Mouse (Mus musculus) bone marrow, adult 2 months (tissue): ENCODE data around the gene 2610318N02Rik. TPM values are rescaled to one million over a fixed set of nuclear protein-coding genes. Genes with fewer than 3 reads are reported as not detected.

Experiments
- H3K27ac ChIP-seq: fragments of 200-500 bp; 2 replicates; pipeline ENCODE4 v1.5.1; 2012; ENCODE audit warnings: low read depth, mild to moderate bottlenecking, control low read depth, inconsistent platforms, low read length; ENCODE audit not compliant: control insufficient read depth, poor library complexity, insufficient read depth
- H3K4me1 ChIP-seq: fragments of 200-500 bp; 2 replicates; pipeline ENCODE4 v1.6.1; 2011; ENCODE audit warnings: low read length; ENCODE audit not compliant: control insufficient read depth, insufficient read depth
- H3K4me3 ChIP-seq: fragments of 200-500 bp; replicated peaks from 2 replicates; pipeline ENCODE3; 2011; ENCODE audit warnings: mild to moderate bottlenecking, low read depth, low read length, control low read depth; ENCODE audit not compliant: control insufficient read depth
- CTCF ChIP-seq: fragments of 200-500 bp; IDR thresholded peaks from 2 replicates; pipeline ENCODE4 v1.5.1; 2011; ENCODE audit warnings: low read length, control low read depth; ENCODE audit not compliant: control insufficient read depth, insufficient read depth
- POLR2A ChIP-seq: fragments of 200-500 bp; IDR thresholded peaks from 2 replicates; pipeline ENCODE4 v1.6.1; 2011; ENCODE audit warnings: low read depth, mild to moderate bottlenecking, control low read depth, low read length, borderline replicate concordance; ENCODE audit not compliant: control insufficient read depth
- WGBS: fragments of 180-500 bp; shearing (Covaris S2); methylation state at CpG from one replicate; pipeline ENCODE4 v1.1.7; 2018; 5-methylcytosine and 5-hydroxymethylcytosine counted together
- polyA plus RNA-seq: library from polyadenylated mRNA; stranded (reverse); fragments of >200 nt; gene quantifications from 2 replicates; pipeline ENCODE4 v1.2.4, GENCODE M21; 2011; ENCODE audit warnings: low replicate concordance; ENCODE audit not compliant: missing spikeins, insufficient read depth, insufficient read length

2610318N02Rik gene
- polyA plus RNA-seq, 1 experiment, result 23.6 TPM

DNA sequence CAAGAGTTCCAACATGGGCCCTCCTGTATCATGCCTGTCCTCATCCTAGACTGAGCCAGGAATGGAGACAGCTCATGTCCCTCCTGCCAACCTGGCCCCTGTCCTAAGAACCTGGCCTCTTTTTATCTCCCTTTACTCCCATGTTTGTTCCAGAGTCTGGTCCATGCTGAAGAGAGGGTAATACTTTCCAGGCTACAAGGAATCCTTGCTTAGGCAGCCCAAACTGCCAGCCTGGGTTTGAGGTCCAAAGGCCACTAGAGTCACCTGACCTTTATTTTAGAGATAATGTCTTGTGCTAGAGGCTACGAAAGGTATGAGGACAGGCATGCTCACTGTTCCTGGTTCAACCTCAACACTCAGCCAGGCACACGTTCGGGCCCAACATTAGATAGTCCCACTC lies 28.0 kb downstream of the 2610318N02Rik start:
- no peaks in the 10 kb centered on the region for H3K4me1 ChIP-seq
- no peak overlapping the region for H3K27ac ChIP-seq
- H3K4me3 ChIP-seq, result no peak overlapping the region
- 89% methylated on average over 3 of the region's 3 CpGs for WGBS
- TF ChIP-seq CTCF (no peak), POLR2A (no peak)

DNA sequence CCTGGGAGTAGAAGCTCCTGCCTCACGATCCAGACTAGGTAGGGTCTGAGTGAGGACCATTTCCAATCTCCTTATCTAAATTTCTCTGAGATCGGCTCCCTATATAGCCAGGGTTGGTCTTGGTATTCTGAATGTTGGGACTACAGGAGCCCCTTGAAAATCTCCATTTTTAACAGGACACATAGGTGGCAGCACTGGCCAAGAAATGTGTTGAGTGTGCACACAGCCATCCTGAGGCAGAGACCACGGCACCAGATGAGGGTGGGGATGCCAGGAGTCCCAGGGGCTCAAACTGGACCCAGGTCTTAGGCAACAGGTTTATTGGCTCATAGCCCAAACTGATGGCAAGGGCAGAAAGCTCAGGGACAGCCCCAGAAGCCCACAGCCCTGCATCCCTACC lies 36.6 kb downstream of the 2610318N02Rik start:
- WGBS, result 86% methylated on average over 3 of the region's 3 CpGs
- Histone ChIP-seq H3K4me3 (no peak overlapping the region), H3K27ac (no peak overlapping the region), H3K4me1 (no peaks in the 10 kb centered on the region)
- TF ChIP-seq POLR2A (no peak), CTCF (no peak)

DNA sequence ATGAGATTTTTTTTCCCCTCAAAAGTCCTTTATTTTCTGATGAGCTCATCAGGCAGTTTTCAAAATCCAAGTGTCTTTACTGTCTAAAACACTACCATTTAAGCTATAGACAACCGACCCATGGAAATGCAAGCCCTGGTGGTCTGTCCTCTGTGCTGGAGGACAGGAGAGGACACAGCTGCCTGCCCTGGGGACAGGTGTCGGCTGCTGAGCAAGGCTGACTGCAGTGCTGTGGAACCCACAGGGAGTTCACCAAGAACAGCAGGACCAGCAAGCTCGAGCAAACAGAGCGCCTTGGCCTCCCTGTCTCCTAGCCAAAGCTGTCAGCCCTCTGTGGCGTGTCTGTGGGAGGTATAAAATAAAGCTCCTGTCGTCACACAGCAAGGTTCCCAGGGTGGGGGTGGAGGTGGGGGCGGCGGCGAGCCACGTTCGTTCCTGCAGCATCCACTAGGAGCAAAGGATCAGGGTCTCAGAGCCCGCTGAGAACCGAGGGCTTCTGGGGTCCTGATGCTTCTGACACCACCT lies 38.2 kb downstream of the 2610318N02Rik start:
- Histone ChIP-seq H3K4me1 (no peaks in the 10 kb centered on the region), H3K4me3 (no peak overlapping the region), H3K27ac (no peak overlapping the region; the same call in 1 of the 2 replicates)
- 88% methylated on average over 13 of the region's 13 CpGs for WGBS
- TF ChIP-seq POLR2A (no peak), CTCF (no peak)

DNA sequence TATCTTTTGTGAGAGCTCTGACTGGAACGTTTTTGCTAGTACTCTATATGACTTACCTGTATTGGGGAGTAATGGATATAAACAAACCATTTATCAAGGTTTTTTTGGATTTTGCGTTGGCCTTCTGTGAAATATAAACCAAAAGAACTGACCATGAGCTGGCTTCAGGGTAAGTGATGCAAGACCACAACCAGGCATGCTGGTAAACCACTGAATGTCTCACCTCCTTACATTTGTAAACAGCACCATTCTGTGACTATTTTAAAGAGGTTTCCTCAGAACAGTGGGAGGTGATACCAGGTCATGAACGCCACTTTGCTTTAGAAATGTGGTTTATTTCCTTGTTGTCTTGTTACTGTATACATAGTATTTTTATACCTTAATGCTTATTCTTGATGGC lies 38.7 kb downstream of the 2610318N02Rik start:
- TF ChIP-seq CTCF, result no peak
- no peak for TF ChIP-seq POLR2A
- H3K4me1 ChIP-seq, result no peaks in the 10 kb centered on the region
- H3K4me3 ChIP-seq, result no peak overlapping the region
- no peak overlapping the region for H3K27ac ChIP-seq
- 59% methylated on average over 3 of the region's 3 CpGs for WGBS

DNA sequence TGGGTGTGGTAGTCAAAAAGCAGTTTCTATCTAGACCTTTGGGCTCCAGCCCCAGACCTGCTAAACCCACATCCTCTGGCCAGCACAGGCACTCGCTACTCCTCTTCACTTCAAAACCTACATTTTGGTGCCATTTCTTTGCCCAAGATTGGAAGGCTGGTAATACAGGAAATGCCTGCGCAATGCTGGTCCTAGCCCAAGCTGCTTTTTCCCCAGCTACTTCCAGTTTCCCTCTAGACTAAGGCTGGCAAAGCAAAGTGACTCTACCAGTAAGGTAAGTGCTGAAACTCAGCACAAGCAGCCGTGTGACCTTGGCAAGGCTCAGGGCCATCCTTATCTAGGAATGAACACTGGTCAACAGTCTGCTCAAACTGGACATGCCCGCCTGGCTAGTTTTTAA lies 39.3 kb downstream of the 2610318N02Rik start:
- no peak overlapping the region for H3K4me3 ChIP-seq
- no peak overlapping the region for H3K27ac ChIP-seq
- no peaks in the 10 kb centered on the region for H3K4me1 ChIP-seq
- TF ChIP-seq POLR2A, result no peak
- no peak for TF ChIP-seq CTCF
- WGBS, result 43% methylated on average over 4 of the region's 4 CpGs

DNA sequence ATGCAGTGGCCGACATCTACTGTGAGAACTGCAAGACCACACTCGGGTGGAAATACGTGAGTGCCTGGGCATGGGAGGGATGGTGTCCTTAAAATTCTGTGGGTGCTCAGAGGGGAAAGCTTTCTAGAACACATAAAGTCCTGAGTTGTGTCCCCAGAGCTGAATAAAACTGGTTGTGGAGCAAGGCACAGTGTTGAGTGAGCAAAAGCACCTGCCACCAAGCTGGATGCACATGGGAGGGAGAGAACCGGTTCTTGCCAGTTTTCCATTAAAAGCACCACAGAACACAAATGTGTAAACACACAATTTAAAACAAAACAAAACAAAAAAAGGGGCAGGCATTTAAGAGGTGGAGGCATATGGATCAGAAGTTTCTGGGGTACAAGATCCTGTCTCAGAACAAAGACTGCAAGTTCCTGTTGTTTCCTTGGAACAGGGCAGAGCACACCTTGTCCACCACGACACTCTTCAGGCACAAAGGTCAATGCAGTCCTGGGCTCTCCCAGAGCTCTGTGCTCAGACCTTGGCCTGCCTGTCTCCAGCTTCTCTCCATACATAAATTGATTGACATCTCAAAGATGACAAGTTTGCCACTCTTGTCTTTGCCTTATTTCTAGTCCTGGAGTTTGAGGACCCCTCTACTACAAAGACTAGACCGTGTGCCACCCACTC lies 42.7 kb downstream of the 2610318N02Rik start:
- Histone ChIP-seq H3K27ac (no peak overlapping the region), H3K4me1 (no peaks in the 10 kb centered on the region), H3K4me3 (no peak overlapping the region)
- TF ChIP-seq CTCF (no peak), POLR2A (no peak)
- WGBS, result 88% methylated on average over 6 of the region's 6 CpGs

DNA sequence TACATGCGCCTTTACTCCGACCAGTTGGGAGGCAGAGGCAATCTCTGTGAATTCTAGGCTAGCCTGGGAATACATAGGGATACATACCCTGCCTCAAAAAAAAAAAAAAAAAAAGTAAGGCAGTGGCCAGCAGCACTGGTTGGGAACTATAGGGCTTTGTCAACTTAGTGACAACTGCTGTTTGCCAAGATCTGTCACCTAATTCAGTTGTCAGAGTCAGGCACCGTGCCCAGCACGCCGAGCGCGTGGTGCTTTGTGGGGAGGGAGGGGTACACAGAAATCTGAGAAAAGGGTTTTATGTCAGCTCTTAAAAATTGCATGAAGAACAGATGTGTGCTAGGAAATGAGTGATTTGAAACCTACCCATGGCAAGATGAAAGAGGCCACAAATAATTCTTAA lies 46.9 kb downstream of the 2610318N02Rik start:
- H3K4me1 ChIP-seq, result no peaks in the 10 kb centered on the region
- H3K4me3 ChIP-seq, result no peak overlapping the region
- TF ChIP-seq CTCF (no peak), POLR2A (no peak)
- WGBS, result 86% methylated on average over 7 of the region's 7 CpGs
- no peak overlapping the region for H3K27ac ChIP-seq

DNA sequence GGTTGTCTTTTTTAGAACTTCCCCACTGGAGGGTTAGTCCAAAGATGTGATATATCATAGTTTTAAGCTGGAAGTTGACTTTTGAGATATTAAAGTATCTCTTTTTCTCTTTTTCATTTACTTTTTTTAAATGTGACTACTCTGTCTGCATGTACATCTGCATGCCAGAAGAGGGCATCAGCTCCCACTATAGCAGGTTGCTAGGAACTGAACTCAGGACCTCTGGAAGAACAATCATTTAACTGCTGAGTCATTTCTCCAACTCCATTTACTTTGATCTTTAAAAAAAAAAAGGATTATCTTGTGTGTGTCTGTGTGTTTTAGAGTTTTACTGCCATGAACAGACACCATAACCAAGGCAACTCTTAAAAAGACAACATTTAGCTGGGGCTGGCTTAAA lies 48.1 kb downstream of the 2610318N02Rik start:
- H3K4me3 ChIP-seq, result no peak overlapping the region
- H3K4me1 ChIP-seq, result no peaks in the 10 kb centered on the region
- no peak for TF ChIP-seq POLR2A
- TF ChIP-seq CTCF, result no peak
- no peak overlapping the region for H3K27ac ChIP-seq

DNA sequence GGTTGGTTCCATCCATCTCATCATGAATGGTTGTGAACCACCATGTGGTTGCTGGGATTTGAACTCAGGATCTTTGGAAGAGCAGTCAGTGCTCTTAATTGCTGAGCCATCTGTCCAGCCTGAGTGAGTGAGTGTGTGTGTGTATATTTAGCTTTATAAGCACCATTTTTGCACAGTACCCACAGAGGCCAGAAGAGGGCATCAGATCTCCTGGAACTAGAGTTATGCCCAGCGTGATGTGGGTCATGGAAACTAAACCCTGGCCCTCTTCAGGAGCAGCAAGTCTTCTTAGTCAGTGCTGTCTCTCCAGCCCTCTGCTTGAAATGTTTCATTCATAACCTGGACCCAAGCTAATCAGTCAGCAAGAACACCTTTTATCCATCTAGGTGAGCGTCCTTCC lies 48.7 kb downstream of the 2610318N02Rik start:
- no peak for TF ChIP-seq POLR2A
- no peak for TF ChIP-seq CTCF
- 86% methylated on average over 2 of the region's 2 CpGs for WGBS

DNA sequence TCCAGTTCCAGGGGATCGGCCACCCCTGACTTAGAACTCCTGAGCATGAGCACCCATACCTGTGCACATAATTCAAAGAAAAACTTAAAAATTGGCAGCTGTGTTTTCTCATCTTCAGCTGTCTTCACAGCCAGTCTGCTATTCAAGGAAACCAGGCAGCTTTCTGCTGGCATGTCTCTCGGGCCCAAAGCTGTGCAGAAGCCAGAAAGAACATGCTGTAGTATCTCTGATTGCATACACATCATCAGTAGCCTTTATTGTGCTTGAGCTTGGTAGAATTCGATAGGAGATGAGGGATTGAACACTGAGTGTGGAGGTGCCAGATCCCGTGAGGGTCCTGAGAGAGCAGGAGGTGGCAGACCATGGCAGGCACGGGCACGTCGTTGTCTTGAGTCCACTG lies 52.0 kb downstream of the 2610318N02Rik start:
- Histone ChIP-seq H3K4me1 (no peaks in the 10 kb centered on the region; the same call in 1 of the 2 replicates), H3K4me3 (no peak overlapping the region), H3K27ac (no peak overlapping the region)
- 88% methylated on average over 7 of the region's 7 CpGs for WGBS
- TF ChIP-seq POLR2A, result no peak
- TF ChIP-seq CTCF, result no peak

More for the DNA sequence above, 48.7 kb downstream of the 2610318N02Rik start:
- Histone ChIP-seq H3K4me3 (no peak overlapping the region), H3K4me1 (no peaks in the 10 kb centered on the region), H3K27ac (no peak overlapping the region)
